Mouse (Mus musculus) lung, embryonic 15.5 days (tissue): ENCODE data around the gene Basp1. TPM values are rescaled to one million over a fixed set of nuclear protein-coding genes. Genes with fewer than 3 reads are reported as not detected.

Experiments
- polyA plus RNA-seq: library from polyadenylated mRNA; unstranded; fragments of >200 nt; fragmentation: Nextera tagmentation; extraction: Ambion mirVana; gene quantifications from 2 replicates; pipeline ENCODE4 v1.2.1, GENCODE M21; 2015

Gene Basp1
- polyA plus RNA-seq, 1 experiment from 2014 or later, result 28.4 TPM

Other genes with a start within 250 kb of the Basp1 start
- 37.1 and 38.0 TPM in 2 replicates for gene Myo10, start 208.8 kb upstream of the Basp1 start, polyA plus RNA-seq